Mouse (Mus musculus) effector memory CD4-positive, alpha-beta T cell, adult 5 months (primary cell): ENCODE measurements around the gene Borcs6. TPM values are rescaled to one million over a fixed set of nuclear protein-coding genes. Genes with fewer than 3 reads are reported as not detected.

Experiments
- polyA plus RNA-seq: library from polyadenylated mRNA; unstranded; fragments of 100-300 nt; shearing (Covaris generic); gene quantifications from one replicate; pipeline ENCODE4 v1.2.1, GENCODE M21; 2017

Borcs6 gene
- polyA plus RNA-seq: 6.9 TPM

DNA sequence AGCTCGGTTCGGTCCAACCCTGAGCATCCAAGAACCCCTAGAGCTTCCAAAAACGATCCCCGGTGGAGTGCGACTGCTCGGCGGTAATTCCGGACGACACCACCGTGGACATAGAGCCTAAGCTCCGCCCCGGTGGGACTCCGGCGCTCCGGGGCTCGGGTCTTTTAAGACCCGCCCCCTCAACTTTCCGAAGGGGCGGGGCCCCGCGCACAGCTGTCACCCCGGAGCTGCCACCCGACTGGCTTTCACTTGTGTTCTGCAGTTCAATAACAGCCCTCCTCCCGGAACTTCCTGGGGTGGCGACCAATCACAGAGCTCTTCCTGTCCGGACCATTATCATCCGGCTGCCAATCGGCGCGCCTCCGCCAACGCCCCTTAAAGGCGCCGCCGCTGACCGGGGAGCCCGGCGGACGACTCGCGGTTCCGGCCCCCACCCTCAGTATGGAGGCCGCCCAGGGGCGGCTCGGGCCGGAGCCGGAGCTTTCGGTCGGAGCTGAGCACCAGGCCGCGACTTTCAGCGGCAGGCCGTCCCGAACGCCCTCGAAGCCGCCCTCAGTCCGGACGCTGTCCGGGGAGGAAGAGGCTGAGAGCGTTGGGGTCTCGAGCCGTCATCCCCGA is at the start of gene Borcs6:
Gene Borcs6 (plus strand): TSS at position 361 of the 618 bp plus-strand sequence.

DNA sequence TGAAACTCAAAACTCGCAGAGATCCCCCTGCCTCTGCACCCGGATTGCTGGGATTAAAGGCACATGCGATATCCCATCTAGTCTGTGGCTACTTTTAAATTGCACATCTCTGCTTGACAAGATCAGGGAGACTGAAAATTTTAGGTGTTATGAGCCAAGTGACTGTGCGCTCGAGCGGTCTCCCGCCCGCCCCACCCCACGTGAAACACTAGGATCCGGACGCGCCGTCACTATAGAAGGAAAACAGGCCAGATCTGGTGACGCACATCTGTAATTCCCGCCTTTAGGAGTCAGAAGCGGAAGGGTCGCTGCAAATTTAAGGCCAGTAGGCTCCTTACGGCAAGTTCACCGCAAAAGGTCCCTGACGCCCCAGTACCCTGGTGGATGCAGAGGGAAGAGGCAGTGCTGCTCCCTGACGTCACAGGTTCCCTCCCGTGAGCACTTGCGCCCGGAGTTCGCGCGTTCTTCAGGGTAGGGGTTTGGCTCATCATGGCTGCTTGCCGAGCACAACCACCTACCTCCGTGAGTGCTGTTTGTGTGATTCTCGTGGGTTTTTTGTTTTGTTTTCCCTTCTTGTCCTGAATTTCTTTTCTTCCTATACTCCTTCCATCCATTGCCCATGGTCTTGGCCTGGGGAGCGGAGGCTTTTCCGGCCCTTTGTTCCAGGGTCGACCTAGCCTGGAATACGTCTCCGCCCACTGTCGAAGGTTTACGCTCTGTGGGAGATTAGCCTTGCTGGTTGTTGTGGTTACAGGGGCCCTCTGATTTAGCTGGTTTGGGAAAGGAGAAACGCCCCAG is 43.7 kb upstream of the Borcs6 start, which contains the start of gene Ctc1:
Gene Ctc1 (plus strand): TSS at position 268 of the 798 bp plus-strand sequence.

DNA sequence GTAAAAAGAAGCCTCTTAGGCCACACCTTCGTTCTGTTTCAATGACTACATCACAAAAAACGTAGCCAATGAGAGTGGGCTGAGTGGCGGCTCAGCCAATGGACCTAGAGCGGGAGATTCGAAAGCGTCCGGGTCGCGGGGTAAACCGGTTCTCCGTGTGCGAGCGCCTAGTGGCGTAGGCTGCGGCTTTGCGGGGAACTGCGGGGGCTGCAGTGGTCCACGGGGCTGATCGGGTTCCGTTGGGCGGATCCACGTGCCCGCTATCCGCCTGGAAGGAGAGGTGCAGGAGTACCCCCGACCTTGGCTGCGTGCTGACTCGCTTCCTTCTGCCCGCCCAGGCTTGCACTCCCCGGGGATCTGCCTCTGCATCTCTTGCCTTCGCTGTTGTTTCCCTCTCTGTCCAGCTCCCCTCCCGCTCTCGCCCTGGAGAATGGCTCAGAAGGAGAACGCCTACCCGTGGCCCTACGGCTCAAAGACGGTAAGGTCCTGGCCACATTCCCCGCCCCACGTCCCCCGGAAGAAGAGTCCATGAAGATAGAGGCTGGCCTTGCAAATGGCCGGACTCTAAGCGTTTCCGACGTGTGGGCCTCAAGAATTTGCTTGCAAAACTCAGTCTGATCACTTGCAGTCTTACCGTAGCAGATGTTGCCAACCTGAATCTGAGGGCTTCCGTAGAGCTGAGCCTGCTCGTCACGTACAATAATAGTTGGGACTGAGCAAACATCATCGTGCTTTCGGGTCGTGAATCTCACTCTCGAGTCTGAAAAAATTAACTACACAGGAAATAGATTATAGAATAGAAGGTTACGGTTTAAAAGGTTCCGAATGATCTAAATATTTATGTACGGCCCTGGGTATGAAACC is 13.8 kb upstream of the Borcs6 start, which contains the start of gene Aurkb:
Gene Aurkb (plus strand): TSS at position 117 of the 864 bp plus-strand sequence.

DNA sequence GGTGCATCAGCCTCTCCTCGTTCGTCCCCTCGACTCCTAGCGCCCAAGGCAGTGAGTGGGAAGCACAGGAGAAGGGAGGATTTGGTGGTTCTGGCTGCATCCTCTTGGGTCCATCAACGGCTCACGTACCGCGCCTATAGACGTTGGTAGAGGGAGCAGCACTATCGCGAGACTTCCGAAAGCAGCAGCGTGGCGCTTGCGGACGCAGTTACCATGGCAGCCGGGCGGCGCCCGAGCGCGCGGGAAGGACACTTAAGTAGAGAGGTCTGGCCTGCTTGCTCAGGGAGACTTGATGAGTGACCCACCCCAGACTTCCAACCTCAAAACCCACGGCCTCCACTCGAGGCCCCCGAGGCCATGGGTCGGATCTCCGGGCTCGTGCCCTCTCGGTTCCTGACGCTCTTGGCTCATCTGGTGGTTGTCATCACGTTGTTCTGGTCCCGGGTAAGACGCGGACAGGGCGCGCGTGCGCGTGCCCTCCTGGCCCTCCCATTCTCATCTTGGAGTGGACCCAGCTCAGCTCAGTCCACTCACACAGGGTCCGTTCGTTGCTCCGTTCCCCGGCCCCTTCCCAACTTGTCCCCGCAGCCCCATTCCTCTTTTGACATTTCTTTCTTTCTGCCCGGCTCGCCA is 11.2 kb downstream of the Borcs6 start, which contains the start of gene Tmem107:
Gene Tmem107 (plus strand): TSS at position 217 of the 633 bp plus-strand sequence.

DNA sequence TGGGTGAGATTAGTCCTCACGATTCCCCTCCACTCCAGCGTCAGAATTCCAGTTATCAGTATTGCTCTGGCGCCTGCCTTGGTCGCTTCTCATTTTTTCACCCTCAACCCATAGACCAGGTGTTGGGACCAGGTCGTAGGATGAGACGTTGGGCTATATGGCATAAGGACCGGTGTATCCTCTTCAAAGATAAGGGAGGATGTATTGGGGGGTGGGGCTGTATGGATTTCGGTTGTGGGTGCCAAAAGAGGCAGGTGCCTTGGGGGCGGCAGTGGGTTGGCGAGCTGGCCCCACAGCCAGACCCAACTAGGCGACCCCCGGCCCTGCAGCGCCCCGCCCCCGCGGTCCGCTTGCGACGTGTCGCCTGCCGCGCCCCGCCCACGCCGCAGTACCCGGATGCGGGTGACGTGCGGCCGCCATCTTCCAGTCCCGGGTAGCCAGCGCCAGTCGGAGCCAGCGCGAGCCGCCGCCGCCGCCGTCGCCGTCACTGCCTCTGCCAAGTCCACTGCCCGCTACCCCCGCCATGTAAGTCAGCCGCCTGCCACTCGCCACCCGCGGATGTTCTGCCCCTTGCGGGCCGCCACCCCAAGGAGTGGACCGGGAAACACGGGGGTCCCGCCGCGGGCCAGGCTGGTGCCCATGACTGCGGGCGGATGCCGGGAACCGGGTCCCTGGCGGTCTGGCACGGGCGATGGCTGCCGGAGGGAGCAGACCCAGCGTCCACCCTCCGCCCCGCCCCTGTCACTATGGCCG is 28.8 kb downstream of the Borcs6 start, which contains the start of gene Vamp2:
Gene Vamp2 (plus strand): TSS at position 388 of the 753 bp plus-strand sequence.

DNA sequence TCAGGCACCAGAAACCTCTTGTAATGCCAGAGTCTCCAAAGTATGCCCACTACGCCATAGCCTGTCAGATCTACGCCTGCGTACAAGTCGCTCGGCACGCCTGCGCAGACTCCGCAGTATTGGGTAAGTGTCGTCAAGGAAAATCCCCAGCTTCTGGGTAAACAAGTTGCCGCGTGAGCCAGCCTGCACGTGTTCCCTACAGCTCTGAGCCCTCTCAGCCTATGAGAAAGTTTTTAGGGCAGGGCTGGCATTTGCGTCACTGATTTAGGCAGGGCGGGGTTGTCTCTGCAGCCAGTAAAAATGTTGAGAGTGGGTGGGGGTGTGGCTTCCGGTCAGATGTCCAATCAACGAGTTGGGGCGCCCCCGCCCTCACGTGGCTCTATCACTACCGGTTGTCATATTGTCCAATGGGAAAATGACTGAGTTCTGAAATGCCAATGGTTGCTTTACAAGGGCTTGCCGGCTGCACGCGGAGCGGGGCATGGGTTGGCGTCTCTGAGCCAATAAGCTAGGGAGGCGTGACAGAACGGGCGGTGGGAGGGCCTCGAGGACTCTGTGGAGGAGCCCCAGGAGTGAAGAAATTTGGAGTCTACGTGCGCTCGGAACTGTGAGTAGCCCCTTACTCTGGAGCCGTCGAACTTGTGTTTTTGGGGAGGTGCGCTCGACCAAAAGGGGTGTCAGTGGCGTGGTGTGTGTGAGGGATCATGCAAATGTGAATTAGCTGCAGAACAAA is 35.3 kb downstream of the Borcs6 start, which contains the start of gene Per1:
Gene Per1 (plus strand): TSS at position 521 of the 733 bp plus-strand sequence.

Other genes with a start within 250 kb of the Borcs6 start
- gene Ndel1, start 187.9 kb upstream of the Borcs6 start, polyA plus RNA-seq: 167 TPM
- not detected for gene Rnf222, start 171.2 kb upstream of the Borcs6 start, polyA plus RNA-seq
- gene Rpl26, start 158.1 kb upstream of the Borcs6 start, polyA plus RNA-seq: 834 TPM
- gene Odf4, start 132.6 kb upstream of the Borcs6 start, polyA plus RNA-seq: not detected
- gene Arhgef15, start 102.2 kb upstream of the Borcs6 start, polyA plus RNA-seq: not detected
- gene Slc25a35, start 91.6 kb upstream of the Borcs6 start, polyA plus RNA-seq: 4.2 TPM
- 8.2 TPM for gene Rangrf, start 84.5 kb upstream of the Borcs6 start, polyA plus RNA-seq
- 2.6 TPM for gene Pfas, start 51.3 kb upstream of the Borcs6 start, polyA plus RNA-seq
- gene Ctc1, start 43.8 kb upstream of the Borcs6 start, polyA plus RNA-seq: 15.3 TPM
- gene Aurkb, start 14.1 kb upstream of the Borcs6 start, polyA plus RNA-seq: 0.87 TPM
- gene Tmem107, start 11.1 kb downstream of the Borcs6 start, polyA plus RNA-seq: 6.6 TPM
- gene Vamp2, start 28.8 kb downstream of the Borcs6 start, polyA plus RNA-seq: 282 TPM
- gene Per1, start 35.5 kb downstream of the Borcs6 start, polyA plus RNA-seq: 136 TPM
- gene Hes7, start 60.7 kb downstream of the Borcs6 start, polyA plus RNA-seq: 0.41 TPM
- gene 9130213A22Rik, start 62.9 kb downstream of the Borcs6 start, polyA plus RNA-seq: not detected
- gene Aloxe3, start 66.2 kb downstream of the Borcs6 start, polyA plus RNA-seq: 0.36 TPM
- gene Alox12b, start 97.3 kb downstream of the Borcs6 start, polyA plus RNA-seq: not detected
- 0.80 TPM for gene Alox8, start 138.1 kb downstream of the Borcs6 start, polyA plus RNA-seq
- gene Gucy2e, start 177.3 kb downstream of the Borcs6 start, polyA plus RNA-seq: not detected